Mouse (Mus musculus): ENCODE measurements at regions not wholly inside any gene's neighbourhood (a gene's known extent, or its start where the extent isn't known, plus 50 kb on each side); places are given as distances from the start of the nearest gene placed in this dataset.
"Not testable (repeated sequence)": the region's sequence is repeated elsewhere in the genome, so short reads cannot be mapped to it uniquely, and the experiment has no call there.

- DNase-seq (ENCODE audit: low spot score in 2 of 2) = no peak
Observed at GRCm38 (mm10) chr14:15872013-15872412, 377.1 kb upstream of the Ngly1 start.

GRCm38 (mm10) chr14:15880146-15880545 lies 368.9 kb upstream of the Ngly1 start:
- DNase-seq (ENCODE audit: low spot score in 2 of 2) = no peak

- DNase-seq (ENCODE audit: low spot score in 2 of 2) = peak; percentile 53 to 60
Observed at GRCm38 (mm10) chr14:15881284-15881683, 367.8 kb upstream of the Ngly1 start.

- no peak for DNase-seq (ENCODE audit: low spot score in 2 of 2)
Observed at GRCm38 (mm10) chr14:15884641-15885340, 364.3 kb upstream of the Ngly1 start.

- DNase-seq (ENCODE audit: low spot score in 2 of 2) = no peak
Observed at GRCm38 (mm10) chr14:15897098-15897497, 352.0 kb upstream of the Ngly1 start.

GRCm38 (mm10) chr14:15906429-15906828 lies 342.7 kb upstream of the Ngly1 start:
- DNase-seq (ENCODE audit: low spot score in 2 of 2) = not testable (repeated sequence)

- not testable (repeated sequence) for DNase-seq (ENCODE audit: low spot score in 2 of 2)
Observed at GRCm38 (mm10) chr14:15913206-15913605, 335.9 kb upstream of the Ngly1 start.

GRCm38 (mm10) chr14:15914176-15914575 lies 334.9 kb upstream of the Ngly1 start:
- no peak for DNase-seq (ENCODE audit: low spot score in 2 of 2)

- not testable (repeated sequence) for DNase-seq (ENCODE audit: low spot score in 2 of 2)
Observed at GRCm38 (mm10) chr14:15924676-15925075, 324.4 kb upstream of the Ngly1 start.

- no peak for DNase-seq (ENCODE audit: low spot score in 2 of 2)
Observed at GRCm38 (mm10) chr14:15934729-15935128, 314.4 kb upstream of the Ngly1 start.

GRCm38 (mm10) chr14:15970321-15970720 lies 278.8 kb upstream of the Ngly1 start:
- DNase-seq (ENCODE audit: low spot score in 2 of 2) = no peak

- no peak for DNase-seq (ENCODE audit: low spot score in 2 of 2)
Observed at GRCm38 (mm10) chr14:15970767-15971166, 278.3 kb upstream of the Ngly1 start.

GRCm38 (mm10) chr14:15971306-15971705 lies 277.8 kb upstream of the Ngly1 start:
- DNase-seq (ENCODE audit: low spot score in 2 of 2) = no peak

GRCm38 (mm10) chr14:15977366-15977765 lies 271.7 kb upstream of the Ngly1 start:
- DNase-seq (ENCODE audit: low spot score in 2 of 2) = no peak

- no peak for DNase-seq (ENCODE audit: low spot score in 2 of 2)
Observed at GRCm38 (mm10) chr14:15978329-15978728, 270.8 kb upstream of the Ngly1 start.

GRCm38 (mm10) chr14:16005409-16005808 lies 243.7 kb upstream of the Ngly1 start:
- DNase-seq (ENCODE audit: low spot score in 2 of 2) = no peak

GRCm38 (mm10) chr14:16006968-16007367 lies 242.1 kb upstream of the Ngly1 start:
- DNase-seq (ENCODE audit: low spot score in 2 of 2) = no peak

- DNase-seq (ENCODE audit: low spot score in 2 of 2) = no peak
Observed at GRCm38 (mm10) chr14:16009778-16010177, 239.3 kb upstream of the Ngly1 start.

GRCm38 (mm10) chr14:16023853-16024252 lies 225.2 kb upstream of the Ngly1 start:
- DNase-seq (ENCODE audit: low spot score in 2 of 2) = no peak

GRCm38 (mm10) chr14:16037771-16038170 lies 211.3 kb upstream of the Ngly1 start:
- no peak for DNase-seq (ENCODE audit: low spot score in 2 of 2)

GRCm38 (mm10) chr14:16038336-16038735 lies 210.7 kb upstream of the Ngly1 start:
- no peak for DNase-seq (ENCODE audit: low spot score in 2 of 2)

- no peak for DNase-seq (ENCODE audit: low spot score in 2 of 2)
Observed at GRCm38 (mm10) chr14:16044466-16044865, 204.6 kb upstream of the Ngly1 start.

GRCm38 (mm10) chr14:16072534-16072933 lies 176.5 kb upstream of the Ngly1 start:
- DNase-seq (ENCODE audit: low spot score in 2 of 2) = not testable (repeated sequence)

- DNase-seq (ENCODE audit: low spot score in 2 of 2) = no peak
Observed at GRCm38 (mm10) chr14:16074089-16074488, 175.0 kb upstream of the Ngly1 start.

Data from right cerebral cortex, adult 2 months (tissue).